Mouse (Mus musculus): ENCODE data around the gene Medag. TPM values are rescaled to one million over a fixed set of nuclear protein-coding genes. Genes with fewer than 3 reads are reported as not detected.

Gene Medag
- polyA plus RNA-seq (2015; fragmentation: Nextera tagmentation; extraction: Ambion mirVana) = 1.8 and 2.0 TPM in 2 replicates

GRCm38 (mm10) chr5:149411509-149412193 is at the start of gene Medag:
TSS of gene Medag (plus strand) at chr5:149411749.
- peak; percentile 79 for ATAC-seq
- Histone ChIP-seq H3K36me3 (ENCODE audit: control insufficient read depth, insufficient read depth, low read length) (no peaks in the 10 kb centered on the region), H3K4me3 (ENCODE audit: low read length) (peak within 1 kb of the TSS; percentile 45), H3K9ac (ENCODE audit: low read depth, low read length) (peak within 1 kb of the TSS; percentile 47), H3K27ac (ENCODE audit: low read length) (no peak within 1 kb of the TSS), H3K4me2 (ENCODE audit: low read depth, low read length) (peak within 1 kb of the TSS; percentile 72), H3K9me3 (ENCODE audit: control insufficient read depth, low read length) (no peaks in the 10 kb centered on the region), H3K27me3 (replicated peaks; ENCODE audit: control insufficient read depth, insufficient read depth, low read length) (0 out of 2 replicates have a peak, but pooled peaks cover 6% of the 10 kb centered on the region), H3K4me1 (ENCODE audit: control insufficient read depth, insufficient read depth, low read length) (peaks cover 9% of the 10 kb centered on the region)
- 5% methylated on average over 38 of the region's 38 CpGs for WGBS

GRCm38 (mm10) chr5:149362626-149363025 is 48.9 kb upstream of the Medag start:
- Histone ChIP-seq H3K4me3 (ENCODE audit: low read length) (no peak overlapping the region), H3K36me3 (ENCODE audit: control insufficient read depth, insufficient read depth, low read length) (no peaks in the 10 kb centered on the region), H3K27ac (ENCODE audit: low read length) (no peak overlapping the region), H3K9ac (ENCODE audit: low read depth, low read length) (no peak overlapping the region), H3K4me2 (ENCODE audit: low read depth, low read length) (no peak overlapping the region), H3K9me3 (ENCODE audit: control insufficient read depth, low read length) (no peaks in the 10 kb centered on the region), H3K27me3 (replicated peaks; ENCODE audit: control insufficient read depth, insufficient read depth, low read length) (no peaks in the 10 kb centered on the region), H3K4me1 (ENCODE audit: control insufficient read depth, insufficient read depth, low read length) (no peaks in the 10 kb centered on the region)
- WGBS = 85% methylated on average over 3 of the region's 3 CpGs
- no peak for ATAC-seq

GRCm38 (mm10) chr5:149363903-149364755 is 47.4 kb upstream of the Medag start:
- Histone ChIP-seq H3K9me3 (ENCODE audit: control insufficient read depth, low read length) (no peaks in the 10 kb centered on the region), H3K27ac (ENCODE audit: low read length) (no peak overlapping the region), H3K4me3 (ENCODE audit: low read length) (no peak overlapping the region), H3K27me3 (replicated peaks; ENCODE audit: control insufficient read depth, insufficient read depth, low read length) (no peaks in the 10 kb centered on the region), H3K9ac (ENCODE audit: low read depth, low read length) (no peak overlapping the region), H3K4me1 (ENCODE audit: control insufficient read depth, insufficient read depth, low read length) (peaks cover 6% of the 10 kb centered on the region; the same call in 1 of the 2 replicates), H3K4me2 (ENCODE audit: low read depth, low read length) (no peak overlapping the region), H3K36me3 (ENCODE audit: control insufficient read depth, insufficient read depth, low read length) (no peaks in the 10 kb centered on the region)
- WGBS = 62% methylated on average over 16 of the region's 16 CpGs
- no peak for ATAC-seq

GRCm38 (mm10) chr5:149367011-149367410 is 44.5 kb upstream of the Medag start:
- no peak overlapping the region for H3K4me2 ChIP-seq (ENCODE audit: low read depth, low read length)
- no peaks in the 10 kb centered on the region for H3K36me3 ChIP-seq (ENCODE audit: control insufficient read depth, insufficient read depth, low read length)
- H3K9ac ChIP-seq (ENCODE audit: low read depth, low read length) = no peak overlapping the region
- H3K4me1 ChIP-seq (ENCODE audit: control insufficient read depth, insufficient read depth, low read length) = peaks cover 10% of the 10 kb centered on the region; the same call in 1 of the 2 replicates
- H3K9me3 ChIP-seq (ENCODE audit: control insufficient read depth, low read length) = no peaks in the 10 kb centered on the region
- 85% methylated on average over 2 of the region's 2 CpGs for WGBS
- H3K27ac ChIP-seq (ENCODE audit: low read length) = no peak overlapping the region
- H3K27me3 ChIP-seq (replicated peaks; ENCODE audit: control insufficient read depth, insufficient read depth, low read length) = no peaks in the 10 kb centered on the region
- H3K4me3 ChIP-seq (ENCODE audit: low read length) = no peak overlapping the region
- no peak for ATAC-seq

- ATAC-seq = no peak
- 58% methylated on average over 7 of the region's 7 CpGs for WGBS
- Histone ChIP-seq H3K27ac (ENCODE audit: low read length) (no peak overlapping the region), H3K9me3 (ENCODE audit: control insufficient read depth, low read length) (no peaks in the 10 kb centered on the region), H3K4me2 (ENCODE audit: low read depth, low read length) (no peak overlapping the region), H3K4me1 (ENCODE audit: control insufficient read depth, insufficient read depth, low read length) (peaks cover 12% of the 10 kb centered on the region; the same call in 1 of the 2 replicates), H3K9ac (ENCODE audit: low read depth, low read length) (no peak overlapping the region), H3K4me3 (ENCODE audit: low read length) (no peak overlapping the region), H3K36me3 (ENCODE audit: control insufficient read depth, insufficient read depth, low read length) (no peaks in the 10 kb centered on the region), H3K27me3 (replicated peaks; ENCODE audit: control insufficient read depth, insufficient read depth, low read length) (no peaks in the 10 kb centered on the region)
Observed at GRCm38 (mm10) chr5:149367544-149368466, 43.7 kb upstream of the Medag start.

GRCm38 (mm10) chr5:149368575-149369312 is 42.8 kb upstream of the Medag start:
- H3K27ac ChIP-seq (ENCODE audit: low read length) = peak overlapping the region; percentile 23
- no peak overlapping the region for H3K4me2 ChIP-seq (ENCODE audit: low read depth, low read length)
- H3K27me3 ChIP-seq (replicated peaks; ENCODE audit: control insufficient read depth, insufficient read depth, low read length) = no peaks in the 10 kb centered on the region
- no peak overlapping the region for H3K4me3 ChIP-seq (ENCODE audit: low read length)
- no peaks in the 10 kb centered on the region for H3K36me3 ChIP-seq (ENCODE audit: control insufficient read depth, insufficient read depth, low read length)
- peak; percentile 40 for ATAC-seq
- no peaks in the 10 kb centered on the region for H3K9me3 ChIP-seq (ENCODE audit: control insufficient read depth, low read length)
- no peak overlapping the region for H3K9ac ChIP-seq (ENCODE audit: low read depth, low read length)
- 46% methylated on average over 12 of the region's 12 CpGs for WGBS
- peaks cover 16% of the 10 kb centered on the region for H3K4me1 ChIP-seq (ENCODE audit: control insufficient read depth, insufficient read depth, low read length)

- Histone ChIP-seq H3K27ac (ENCODE audit: low read length) (peak overlapping the region; percentile 23), H3K9ac (ENCODE audit: low read depth, low read length) (peak overlapping the region; percentile 30; the same call in 1 of the 2 replicates), H3K36me3 (ENCODE audit: control insufficient read depth, insufficient read depth, low read length) (no peaks in the 10 kb centered on the region), H3K4me1 (ENCODE audit: control insufficient read depth, insufficient read depth, low read length) (peaks cover 16% of the 10 kb centered on the region), H3K4me3 (ENCODE audit: low read length) (no peak overlapping the region), H3K27me3 (replicated peaks; ENCODE audit: control insufficient read depth, insufficient read depth, low read length) (no peaks in the 10 kb centered on the region), H3K4me2 (ENCODE audit: low read depth, low read length) (no peak overlapping the region), H3K9me3 (ENCODE audit: control insufficient read depth, low read length) (no peaks in the 10 kb centered on the region)
- WGBS = 63% methylated on average over 21 of the region's 21 CpGs
- 0 out of 2 replicates have a peak, but pooled peaks have one; percentile 32 for ATAC-seq
Observed at GRCm38 (mm10) chr5:149369373-149370035, 42.0 kb upstream of the Medag start.

GRCm38 (mm10) chr5:149372018-149372417 is 39.5 kb upstream of the Medag start:
- Histone ChIP-seq H3K27me3 (replicated peaks; ENCODE audit: control insufficient read depth, insufficient read depth, low read length) (no peaks in the 10 kb centered on the region), H3K4me2 (ENCODE audit: low read depth, low read length) (no peak overlapping the region), H3K4me3 (ENCODE audit: low read length) (no peak overlapping the region), H3K4me1 (ENCODE audit: control insufficient read depth, insufficient read depth, low read length) (peaks cover 26% of the 10 kb centered on the region), H3K9me3 (ENCODE audit: control insufficient read depth, low read length) (no peaks in the 10 kb centered on the region), H3K9ac (ENCODE audit: low read depth, low read length) (no peak overlapping the region), H3K27ac (ENCODE audit: low read length) (no peak overlapping the region), H3K36me3 (ENCODE audit: control insufficient read depth, insufficient read depth, low read length) (no peaks in the 10 kb centered on the region)
- 86% methylated on average over 8 of the region's 8 CpGs for WGBS
- ATAC-seq = no peak
